Mouse (Mus musculus): ENCODE results near the gene Ugt1a7c.

The Ugt1a7c gene

GRCm38 (mm10) chr1:88217144-88217543 is 122.3 kb downstream of the Ugt1a7c start:
- ChIA-PET POLR2A (no interaction called here), CTCF (interaction anchor here in 1 of 4 experiments (1.0 kb wide), 1 partner anchor 60 kb away, joined by 4 read pairs; the partner anchor contains the start of genes Hjurp and Trpm8)

DNA sequence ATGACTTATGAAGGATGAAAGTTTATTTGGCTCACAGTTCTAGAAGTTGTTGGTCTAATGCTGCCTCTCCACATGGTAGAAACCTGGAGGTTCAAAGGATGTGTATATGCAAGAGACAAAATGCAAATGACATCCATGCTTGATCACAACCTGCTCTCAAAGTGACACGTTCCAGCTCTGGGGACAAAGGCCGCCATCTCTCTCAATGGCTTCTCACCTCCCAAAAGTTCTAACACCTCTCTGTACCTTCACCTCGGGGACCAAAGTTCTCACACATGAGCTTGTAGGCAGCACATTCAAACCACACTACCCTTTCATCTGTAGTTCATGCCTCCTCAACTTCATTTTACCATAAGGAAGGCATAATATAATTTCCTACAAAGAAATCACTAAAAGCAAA is 122.7 kb downstream of the Ugt1a7c start:
- POLR2A ChIA-PET, result interaction anchor here in 1 of 4 experiments (0.6 kb wide), 1 partner anchor 70 kb away, joined by 8 read pairs; no protein-coding TSS in a partner anchor
- CTCF ChIA-PET, result interaction anchor here in 1 of 4 experiments (1.0 kb wide), 1 partner anchor 60 kb away, joined by 4 read pairs; the partner anchor contains the start of genes Hjurp and Trpm8

DNA sequence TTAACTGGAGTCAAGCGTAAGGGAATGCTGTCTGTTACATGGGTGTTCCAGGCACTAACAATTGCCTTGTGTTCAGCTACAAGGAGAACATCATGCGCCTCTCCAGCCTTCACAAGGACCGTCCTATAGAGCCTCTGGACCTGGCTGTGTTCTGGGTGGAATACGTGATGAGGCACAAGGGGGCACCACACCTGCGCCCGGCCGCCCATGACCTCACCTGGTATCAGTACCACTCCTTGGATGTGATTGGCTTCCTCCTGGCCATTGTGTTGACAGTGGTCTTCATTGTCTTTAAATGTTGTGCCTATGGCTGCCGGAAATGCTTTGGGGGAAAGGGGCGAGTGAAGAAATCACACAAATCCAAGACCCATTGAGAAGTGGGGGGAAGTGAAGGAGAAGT is 123.2 kb downstream of the Ugt1a7c start:
- CTCF ChIA-PET, result interaction anchor here in 1 of 4 experiments (1.0 kb wide), 1 partner anchor 60 kb away, joined by 4 read pairs; the partner anchor contains the start of genes Hjurp and Trpm8
- POLR2A ChIA-PET, result interaction anchor here in 1 of 4 experiments (0.6 kb wide), 1 partner anchor 70 kb away, joined by 8 read pairs; no protein-coding TSS in a partner anchor

DNA sequence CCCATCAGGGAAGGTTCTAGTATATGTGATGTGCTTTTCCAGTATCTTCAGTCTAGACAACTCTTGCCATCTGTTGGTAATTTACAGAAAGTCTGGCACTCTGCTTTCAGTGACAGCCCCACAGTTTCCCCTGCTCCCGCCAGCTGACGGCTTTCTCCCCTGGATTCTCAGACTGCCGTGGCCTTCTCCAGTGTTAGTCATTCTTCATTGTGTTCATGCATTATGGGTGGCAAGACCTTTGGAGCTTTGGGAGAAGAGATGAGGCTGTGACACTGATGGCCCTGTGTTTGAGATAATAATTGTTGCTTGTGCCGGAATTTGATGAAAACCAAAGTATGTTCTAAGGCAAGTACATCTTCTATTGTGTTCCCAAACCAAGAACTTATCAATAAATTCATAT is 123.7 kb downstream of the Ugt1a7c start:
- CTCF ChIA-PET, result interaction anchor here in 2 of 4 experiments (1.1 to 1.3 kb wide), 2 partner anchors 11 to 71 kb away, joined by 3 read pairs; no protein-coding TSS in a partner anchor
- POLR2A ChIA-PET, result interaction anchor here in 1 of 4 experiments (1.4 kb wide), 1 partner anchor 34 kb away, joined by 3 read pairs; no protein-coding TSS in a partner anchor

GRCm38 (mm10) chr1:88219054-88219453 is 124.2 kb downstream of the Ugt1a7c start:
- CTCF ChIA-PET, result interaction anchor here in 2 of 4 experiments (1.1 to 2.4 kb wide), 3 partner anchors 10 to 71 kb away, joined by 3 to 7 read pairs (median 4); no protein-coding TSS in a partner anchor
- POLR2A ChIA-PET, result interaction anchor here in 1 of 4 experiments (1.0 to 1.9 kb wide), 3 partner anchors 15 to 47 kb away, joined by 3 to 9 read pairs (median 4); no protein-coding TSS in a partner anchor

GRCm38 (mm10) chr1:88220336-88220735 is 125.5 kb downstream of the Ugt1a7c start:
- CTCF ChIA-PET, result interaction anchor here in 2 of 4 experiments (1.0 to 2.4 kb wide), 3 partner anchors 64 to 70 kb away, joined by 3 to 7 read pairs (median 4); no protein-coding TSS in a partner anchor
- POLR2A ChIA-PET, result interaction anchor here in 2 of 4 experiments (0.7 to 1.9 kb wide), 7 partner anchors 11 to 906 kb away, joined by 3 to 9 read pairs (median 4); partner anchors contain the start of genes Hjurp (in 1 of the 2) and Trpm8 (in 1 of the 2)

DNA sequence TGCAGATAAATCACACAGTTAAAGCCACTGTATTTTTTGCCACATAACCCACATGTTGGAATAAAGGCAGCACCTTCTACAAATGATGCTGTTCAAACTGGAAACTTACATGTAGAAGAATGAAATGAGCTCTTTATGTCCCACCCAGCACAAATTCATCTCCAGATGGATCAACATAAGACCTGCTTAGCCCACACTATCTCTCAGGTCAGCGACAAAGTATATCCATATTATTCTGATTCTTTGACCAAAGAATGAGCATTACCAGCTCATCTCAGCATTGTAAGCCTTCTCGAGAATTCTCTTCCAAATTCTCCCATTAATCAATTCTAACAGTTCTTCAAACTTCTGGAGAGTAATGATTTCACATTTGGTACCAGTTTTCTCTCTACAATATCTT is 127.4 kb downstream of the Ugt1a7c start:
- ChIA-PET POLR2A (interaction anchor here in 1 of 4 experiments (0.6 to 2.2 kb wide), 6 partner anchors 9 to 559 kb away, joined by 3 to 5 read pairs (median 4); partner anchors contain the start of genes Hjurp and Trpm8), CTCF (interaction anchor here in 3 of 4 experiments (0.9 to 1.3 kb wide), 3 partner anchors 10 to 68 kb away, joined by 3 to 4 read pairs (median 3); no protein-coding TSS in a partner anchor)

- POLR2A ChIA-PET, result interaction anchor here in 2 of 4 experiments (0.6 to 2.2 kb wide), 9 partner anchors 8 to 61 kb away, joined by 3 to 5 read pairs (median 4); partner anchors contain the start of genes Hjurp (in 1 of the 2) and Trpm8 (in 1 of the 2)
- CTCF ChIA-PET, result interaction anchor here in 3 of 4 experiments (0.6 to 1.3 kb wide), 6 partner anchors 10 to 78 kb away, joined by 3 to 6 read pairs (median 4); no protein-coding TSS in a partner anchor
These were observed 128.2 kb downstream of the Ugt1a7c start for GRCm38 (mm10) chr1:88223011-88223515.

DNA sequence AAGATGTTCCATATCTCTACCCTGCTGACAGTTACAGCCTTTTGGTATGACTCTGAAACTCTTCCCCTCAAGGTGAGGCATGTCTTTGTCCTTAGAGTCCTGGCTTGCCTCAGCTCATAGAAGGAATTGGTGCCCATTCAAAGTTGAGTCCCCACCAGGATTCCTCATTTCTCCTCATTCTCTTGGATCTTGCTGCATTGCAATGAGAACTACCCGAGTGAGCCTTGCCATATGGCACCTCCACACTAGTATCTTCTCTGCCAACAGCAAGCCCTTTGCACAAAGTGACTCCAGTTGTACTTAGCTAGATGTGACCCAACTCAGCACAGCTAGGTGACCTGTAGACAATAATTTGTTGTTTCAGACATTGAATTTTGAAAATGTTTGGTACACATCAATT is 128.7 kb downstream of the Ugt1a7c start:
- POLR2A ChIA-PET, result interaction anchor here in 2 of 4 experiments (0.6 to 1.4 kb wide), 6 partner anchors 9 to 60 kb away, joined by 3 to 5 read pairs (median 3); partner anchors contain the start of gene Ugt1a1 (in 1 of the 2)
- CTCF ChIA-PET, result interaction anchor here in 3 of 4 experiments (0.9 to 1.3 kb wide), 3 partner anchors 9 to 66 kb away, joined by 3 to 6 read pairs (median 3); no protein-coding TSS in a partner anchor

DNA sequence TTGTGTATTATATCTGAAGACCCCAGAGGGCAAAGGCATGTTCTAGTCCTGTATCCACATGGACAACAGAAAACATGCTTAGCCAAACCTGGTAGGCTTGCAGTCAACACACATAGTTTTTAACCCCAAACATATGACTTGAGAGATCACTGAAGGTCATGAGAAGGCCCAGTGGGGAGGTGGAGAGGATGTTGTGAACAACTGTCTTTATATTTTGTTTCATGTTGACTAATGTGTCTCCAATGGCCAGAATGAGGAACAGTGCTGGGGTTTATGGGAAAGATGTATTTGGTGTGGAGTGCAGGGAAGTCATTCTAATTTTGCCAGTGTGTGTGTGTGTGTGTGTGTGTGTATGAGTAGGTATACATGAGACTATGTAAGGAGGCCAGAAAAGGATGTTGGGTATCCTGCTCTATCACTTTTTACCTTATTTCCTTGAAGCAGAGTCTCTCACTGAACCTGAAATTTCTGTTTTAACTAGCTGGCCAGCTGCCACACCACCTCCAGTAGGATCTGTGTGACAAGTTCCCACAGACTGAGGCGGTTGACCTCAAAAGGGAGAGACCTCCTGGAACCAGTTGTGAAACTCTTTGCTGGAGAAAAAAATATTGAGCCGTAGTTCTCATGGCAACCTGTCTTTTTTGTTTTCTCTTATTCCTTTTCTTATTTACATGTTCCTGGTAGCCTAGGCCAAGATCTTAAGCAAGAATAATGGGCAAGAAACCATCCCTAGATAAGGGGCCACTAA is 129.3 kb downstream of the Ugt1a7c start:
- CTCF ChIA-PET, result interaction anchor here in 2 of 4 experiments (0.7 to 1.1 kb wide), 2 partner anchors 60 to 66 kb away, joined by 3 to 6 read pairs; no protein-coding TSS in a partner anchor
- POLR2A ChIA-PET, result interaction anchor here in 1 of 4 experiments (0.8 to 1.4 kb wide), 4 partner anchors 9 to 41 kb away, joined by 3 to 4 read pairs (median 3); partner anchors contain the start of gene Ugt1a1

DNA sequence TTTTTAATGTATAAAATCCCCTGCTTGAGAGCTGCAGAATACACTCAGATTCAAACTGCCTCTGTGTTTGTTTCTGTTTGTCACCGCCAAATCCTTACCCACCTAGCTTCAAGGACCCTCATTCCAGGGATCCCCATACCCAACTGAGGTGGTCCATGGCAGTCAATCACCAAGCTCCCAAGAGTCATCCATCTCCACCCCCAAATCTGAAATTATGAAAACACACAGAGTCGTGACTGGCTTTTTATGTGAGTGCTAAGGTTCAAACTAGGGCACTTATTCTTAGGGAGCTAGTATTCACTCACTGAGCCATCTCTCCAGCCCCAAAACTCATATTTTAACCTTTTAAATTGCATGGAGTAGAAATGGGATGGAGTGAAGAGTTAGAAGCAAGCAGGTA is 130.4 kb downstream of the Ugt1a7c start:
- CTCF ChIA-PET, result interaction anchor here in 1 of 4 experiments (0.6 kb wide), 1 partner anchor 65 kb away, joined by 3 read pairs; no protein-coding TSS in a partner anchor
- POLR2A ChIA-PET, result interaction anchor here in 2 of 4 experiments (1.1 to 1.3 kb wide), 2 partner anchors 20 to 21 kb away, joined by 3 read pairs; no protein-coding TSS in a partner anchor

DNA sequence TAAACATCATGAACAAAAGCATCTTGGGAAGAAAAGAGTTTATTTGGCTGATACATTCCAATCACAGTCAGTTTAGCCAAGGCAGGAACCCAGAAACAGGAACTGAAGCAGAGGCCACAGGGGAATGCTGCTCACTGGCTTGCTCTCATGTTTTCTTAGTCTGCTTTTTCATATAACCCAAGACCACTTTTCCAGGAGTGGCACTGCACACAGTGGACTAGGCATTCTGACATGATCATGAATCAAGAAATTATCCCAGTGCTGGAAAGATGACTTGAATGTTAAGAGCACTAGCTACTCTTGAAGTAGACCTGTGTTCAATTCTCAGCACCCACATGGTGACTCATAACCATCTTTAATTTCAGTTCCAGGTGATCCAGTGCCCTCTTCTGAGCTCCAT is 130.9 kb downstream of the Ugt1a7c start:
- POLR2A ChIA-PET, result interaction anchor here in 2 of 4 experiments (0.5 to 1.3 kb wide), 4 partner anchors 10 to 188 kb away, joined by 3 read pairs; no protein-coding TSS in a partner anchor
- CTCF ChIA-PET, result interaction anchor here in 1 of 4 experiments (0.6 kb wide), 1 partner anchor 64 kb away, joined by 3 read pairs; no protein-coding TSS in a partner anchor

- CTCF ChIA-PET, result no interaction called here
- POLR2A ChIA-PET, result interaction anchor here in 1 of 4 experiments (0.5 to 1.0 kb wide), 2 partner anchors 9 to 25 kb away, joined by 3 to 4 read pairs; no protein-coding TSS in a partner anchor
These were observed 132.0 kb downstream of the Ugt1a7c start, which contains the start of gene Mroh2a for GRCm38 (mm10) chr1:88226670-88227379. Mroh2a (plus strand) TSS chr1:88226986.

DNA sequence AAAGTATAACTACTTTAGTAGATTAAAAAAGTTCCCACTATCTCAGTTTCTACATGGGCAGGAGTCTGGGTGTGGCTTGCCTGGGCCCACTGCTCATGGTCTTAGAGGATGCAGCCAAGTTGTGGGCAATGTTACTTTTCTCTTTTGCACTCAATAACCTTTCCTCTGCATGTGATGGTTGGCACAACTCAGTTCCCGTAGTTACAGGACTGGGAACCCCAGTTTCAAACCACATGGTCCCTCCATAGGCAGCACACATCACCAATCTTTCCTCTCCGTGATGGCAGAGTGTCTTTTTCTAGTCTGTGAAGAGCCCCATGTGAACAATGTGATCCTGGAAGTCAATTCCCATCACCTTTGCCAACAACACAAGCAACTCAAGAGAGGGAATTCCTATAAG is 132.6 kb downstream of the Ugt1a7c start:
- ChIA-PET CTCF (no interaction called here), POLR2A (no interaction called here)

- POLR2A ChIA-PET, result no interaction called here
- CTCF ChIA-PET, result no interaction called here
These were observed 133.3 kb downstream of the Ugt1a7c start for GRCm38 (mm10) chr1:88228121-88228520.

GRCm38 (mm10) chr1:88229566-88229965 is 134.7 kb downstream of the Ugt1a7c start:
- ChIA-PET POLR2A (no interaction called here), CTCF (interaction anchor here in 1 of 4 experiments (0.6 kb wide), 1 partner anchor 10 kb away, joined by 3 read pairs; no protein-coding TSS in a partner anchor)

DNA sequence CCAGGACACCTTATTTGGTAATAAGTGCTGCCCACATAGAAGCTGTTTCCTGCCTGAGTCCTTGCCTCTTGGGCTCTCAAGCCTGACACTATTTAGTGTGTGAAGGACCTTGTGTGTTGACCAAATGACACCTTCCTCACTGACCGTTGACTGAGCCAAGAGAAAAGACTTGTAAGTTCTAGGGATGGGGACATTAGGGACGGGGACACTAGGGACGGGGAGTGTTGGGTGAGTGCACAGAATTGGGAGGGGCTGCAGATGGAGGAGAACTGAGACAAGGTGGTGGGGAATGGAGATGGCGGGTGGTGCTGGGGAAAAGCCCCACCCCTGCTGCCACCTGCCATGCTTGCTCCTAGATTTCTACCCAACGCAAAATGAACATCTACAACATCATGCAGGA is 135.1 kb downstream of the Ugt1a7c start:
- ChIA-PET CTCF (no interaction called here), POLR2A (no interaction called here)

DNA sequence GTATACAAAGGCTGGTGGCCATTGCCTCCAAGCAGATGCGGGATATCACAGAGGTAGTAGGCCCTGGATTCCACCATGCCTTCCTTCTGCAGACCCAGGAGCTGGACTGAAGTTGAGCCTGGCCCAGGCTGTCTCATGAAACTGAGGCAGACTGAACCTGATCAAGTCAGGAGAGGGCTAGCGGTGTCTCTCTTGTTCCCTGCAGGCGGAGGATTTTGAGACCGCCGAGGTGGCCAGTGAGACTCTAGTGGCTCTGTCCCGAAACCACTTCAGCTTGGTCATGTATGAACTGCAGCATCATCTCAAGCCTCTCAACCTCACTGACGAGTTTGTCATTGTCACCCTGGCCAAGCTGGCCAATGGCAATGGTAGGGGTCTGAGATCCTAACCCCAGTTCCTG is 135.6 kb downstream of the Ugt1a7c start:
- POLR2A ChIA-PET, result interaction anchor here in 1 of 4 experiments (1.0 kb wide), 1 partner anchor 10 kb away, joined by 4 read pairs; no protein-coding TSS in a partner anchor
- CTCF ChIA-PET, result interaction anchor here in 1 of 4 experiments (0.6 kb wide), 1 partner anchor 512 kb away, joined by 3 read pairs; no protein-coding TSS in a partner anchor

Measured in embryonic stem cell, embryonic (primary cell).